Mouse (Mus musculus) C2C12 (cell line): ENCODE data around the gene Ano10.

ENCODE experiments used
- CEBPB ChIP-seq: IDR thresholded peaks from one replicate; pipeline ENCODE4 v1.6.1; 2011; ENCODE audit warnings: low read depth, mild to moderate bottlenecking, control low read depth, moderate library complexity
- CTCF ChIP-seq: IDR thresholded peaks from one replicate; pipeline ENCODE4 v1.5.1; 2011; ENCODE audit not compliant: control insufficient read depth, insufficient read depth, insufficient read length
- MYOG ChIP-seq: IDR thresholded peaks from one replicate; pipeline ENCODE4 v1.6.1; 2011; ENCODE audit not compliant: control insufficient read depth, insufficient read length; ENCODE audit errors: extremely low read depth
- USF1 ChIP-seq: IDR thresholded peaks from one replicate; pipeline ENCODE4 v1.6.1; 2011; ENCODE audit warnings: low read depth, mild to moderate bottlenecking, control low read depth, moderate library complexity

DNA sequence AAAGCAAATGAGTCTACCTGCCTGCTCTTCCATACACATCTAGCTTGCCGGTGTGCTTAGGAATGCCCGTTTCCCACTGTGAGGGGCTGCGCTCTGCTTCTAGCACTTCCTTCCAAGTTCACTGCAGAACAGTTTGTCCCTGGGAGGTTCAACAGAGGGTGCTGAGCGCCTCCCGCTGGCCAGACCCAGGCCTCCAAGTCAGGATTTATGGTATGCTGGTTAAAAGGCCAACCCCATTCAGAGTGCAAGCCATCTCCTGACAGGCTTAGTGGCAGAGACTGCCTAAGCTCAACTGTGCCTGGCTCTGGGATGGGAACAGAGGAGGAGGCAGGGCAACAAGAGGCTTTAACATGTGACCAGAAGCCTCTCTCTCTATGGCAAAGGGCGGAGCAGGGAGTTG is 95.0 kb downstream of the Ano10 start:
- no peak for TF ChIP-seq USF1
- peak; percentile 39 for TF ChIP-seq CTCF
- TF ChIP-seq CEBPB: no peak
- no peak for TF ChIP-seq MYOG
